In genomic region chr17:86690871-86691390, GRCm38 (mm10) we compare ENCODE assay signal across 14 mouse cellular contexts.
"Had no signal": no experiment of that assay in that cellular context is flagged by ENCODE, and none has a peak within 500 bp of the region (broad histone marks: within the 10 kb centered on the region; RNA-seq: fewer than 3 reads in every experiment).

No protein-coding gene starts in this region.

- H3K4me1 ChIP-seq: midbrain, embryonic 10.5 days; midbrain, embryonic 12.5 days; neural tube, embryonic 12.5 days had no signal

- H3K4me2 ChIP-seq: lung, embryonic 14.5 days; midbrain, embryonic 12.5 days; neural tube, embryonic 12.5 days had no signal

- DNase-seq: lung, adult 18-20 months; lung, embryonic 14.5 days; lung, postnatal 10 days; lung, postnatal 4 days; midbrain, embryonic 14.5 days; right cerebral cortex, postnatal 14 days; spleen, adult 18-20 months; thymus, adult 18-20 months; thymus, postnatal 14 days; thymus, postnatal 36 days had no signal

- H3K36me3 ChIP-seq: midbrain, embryonic 10.5 days; midbrain, embryonic 12.5 days; neural tube, embryonic 12.5 days had no signal

- H3K4me3 ChIP-seq: midbrain, embryonic 10.5 days; midbrain, embryonic 12.5 days; neural tube, embryonic 12.5 days had no signal

- ATAC-seq: midbrain, embryonic 16.5 days had no signal

- H3K27me3 ChIP-seq: midbrain, embryonic 12.5 days; neural tube, embryonic 12.5 days had no signal

- H3K9me3 ChIP-seq: midbrain, embryonic 12.5 days; neural tube, embryonic 12.5 days had no signal

- H3K27ac ChIP-seq: midbrain, embryonic 10.5 days; midbrain, embryonic 12.5 days; neural tube, embryonic 12.5 days had no signal

- H3K9ac ChIP-seq: lung, embryonic 14.5 days; midbrain, embryonic 12.5 days; neural tube, embryonic 12.5 days had no signal
